Mouse (Mus musculus) cortical plate, adult 2 months (tissue): ENCODE results near the gene Sele.

Source experiments
- CTCF ChIP-seq: fragments of 200-500 bp; IDR thresholded peaks from 2 replicates; pipeline ENCODE4 v1.5.1; 2011; ENCODE audit warnings: mild to moderate bottlenecking, control low read depth, low read length; ENCODE audit not compliant: insufficient read depth; ENCODE audit errors: extremely low read depth
- POLR2A ChIP-seq: fragments of 200-500 bp; IDR thresholded peaks from 2 replicates; pipeline ENCODE4 v1.6.1; 2011; ENCODE audit warnings: mild to moderate bottlenecking, low read length, control low read depth; ENCODE audit not compliant: insufficient read depth; ENCODE audit errors: extremely low read depth

DNA sequence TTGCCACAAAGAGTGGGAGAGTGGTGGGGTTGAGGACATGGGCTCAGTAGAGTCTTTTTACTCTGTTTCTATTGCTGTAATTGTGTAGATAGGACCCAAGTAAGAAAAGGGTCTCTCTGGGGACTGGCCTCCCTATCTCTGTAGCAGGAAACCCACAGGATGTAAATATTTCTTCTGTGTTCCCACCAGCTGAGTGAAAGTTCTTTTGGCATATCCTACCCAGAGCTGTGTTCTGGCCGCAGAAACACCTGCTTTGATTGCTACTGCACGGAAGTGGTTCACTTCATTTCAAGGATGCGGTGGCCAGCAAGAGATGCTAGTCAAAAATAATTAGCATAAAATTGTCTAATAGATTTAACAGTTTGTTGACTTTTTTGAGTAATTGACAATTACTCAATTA, 29.0 kb downstream of the Sele start:
- no peak for TF ChIP-seq POLR2A
- TF ChIP-seq CTCF: no peak
